Mouse (Mus musculus) c-Kit-positive CD71-positive TER-119-positive erythroid progenitor cells, embryonic 14.5 days (primary cell): ENCODE results near the gene Gpr107.
A peak's percentile ranks its signal among the peaks of the same experiment; 100 is the strongest.

Experiments
- DNase-seq: peaks from one replicate; pipeline ENCODE4 v3.0.0-alpha.2; 2013; ENCODE audit warnings: low spot score

The Gpr107 gene

DNA sequence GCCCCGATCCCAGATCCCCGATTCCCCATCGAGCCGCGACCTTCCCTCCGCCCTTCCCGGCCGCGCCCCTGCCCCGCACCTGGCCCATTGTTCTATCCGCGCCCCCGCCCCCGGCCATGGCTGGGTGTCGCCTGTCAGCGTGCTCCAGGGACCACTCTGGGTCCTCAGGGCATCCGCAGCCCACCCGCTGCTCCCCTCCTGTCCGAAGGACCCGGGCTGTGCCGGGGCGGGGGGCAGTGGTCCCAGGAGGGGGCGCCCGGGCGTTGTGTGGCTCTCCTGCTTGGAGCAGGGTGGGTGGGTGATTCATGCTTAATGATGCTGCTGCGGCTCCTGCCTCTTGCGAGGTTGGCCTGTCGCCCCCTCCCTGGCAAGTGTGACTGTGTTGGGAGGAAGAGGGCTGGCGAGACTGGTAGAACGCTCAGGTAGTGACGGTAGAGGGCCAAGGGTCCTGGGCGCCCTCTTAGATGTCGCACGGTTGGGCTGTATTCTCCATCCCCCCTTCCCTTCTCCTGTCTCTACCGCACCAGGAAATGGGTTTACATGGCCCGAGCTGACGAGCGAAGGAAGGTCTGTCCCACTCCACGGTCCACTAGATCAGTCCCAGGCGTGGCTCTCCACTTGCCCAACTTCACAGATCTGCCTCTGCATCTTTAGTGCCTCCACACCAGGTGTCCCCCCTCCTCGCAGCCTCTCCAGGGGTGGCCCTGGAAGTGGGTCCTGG lies 94.3 kb downstream of the Gpr107 start:
- DNase-seq = no peak

DNA sequence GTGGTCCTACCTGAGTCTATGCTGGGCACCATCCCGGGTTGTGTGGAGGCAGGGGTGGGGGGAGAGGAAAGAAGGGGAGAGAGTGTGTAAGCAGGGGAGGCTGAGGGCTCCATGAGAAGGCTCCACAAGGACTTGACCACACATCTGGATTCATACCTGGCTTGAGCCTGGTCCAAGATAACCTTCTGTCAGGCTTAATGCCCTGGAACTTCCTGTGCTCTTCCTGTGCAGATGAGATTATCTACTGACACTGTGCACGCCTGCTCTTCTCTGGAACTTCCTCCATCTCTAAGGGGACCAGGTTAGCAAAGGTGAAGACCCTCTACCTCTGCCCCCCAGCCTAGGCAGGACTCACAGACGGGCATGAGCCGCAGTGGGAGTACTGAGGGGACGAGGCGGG lies 96.7 kb downstream of the Gpr107 start:
- DNase-seq = no peak

DNA sequence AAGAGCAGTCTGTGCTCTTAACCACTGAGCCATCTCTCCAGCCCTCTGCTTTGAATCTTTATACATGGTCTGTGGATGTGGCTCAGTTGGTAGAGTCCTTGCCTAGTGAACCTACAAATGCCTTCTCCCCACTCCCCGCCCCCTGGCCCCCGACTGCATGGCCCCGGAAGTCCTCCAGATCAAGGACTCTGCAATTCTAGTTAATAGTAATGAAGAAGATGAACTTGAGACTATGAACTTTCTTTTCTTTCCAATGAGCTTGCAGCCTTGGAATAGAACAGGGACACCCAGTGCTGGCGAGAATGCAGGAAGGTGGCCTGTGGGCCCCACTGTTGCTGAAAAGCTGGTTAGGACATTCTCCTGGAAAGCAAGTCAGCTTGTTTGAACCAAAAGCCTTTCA lies 100.1 kb downstream of the Gpr107 start:
- DNase-seq = no peak

DNA sequence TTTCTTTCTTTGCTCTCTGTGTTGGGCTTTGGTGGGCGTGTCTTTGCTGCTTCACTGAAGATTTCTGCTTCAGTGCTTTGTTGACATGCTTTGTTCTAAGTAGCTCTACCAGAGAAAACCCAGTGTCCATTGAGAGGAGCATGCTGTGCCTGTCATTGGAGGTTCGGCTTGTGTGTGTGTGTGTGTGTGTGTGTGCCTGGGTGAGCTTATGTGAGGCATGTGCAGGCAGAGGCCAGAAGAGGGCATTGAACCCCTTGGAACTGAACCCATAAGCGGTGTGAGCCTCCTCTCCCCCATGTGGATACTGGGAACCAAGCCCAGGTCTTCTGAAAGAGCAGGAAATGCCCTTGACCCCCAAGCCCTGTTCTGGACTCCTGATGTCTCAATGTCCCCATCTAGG lies 101.3 kb downstream of the Gpr107 start:
- no peak for DNase-seq

DNA sequence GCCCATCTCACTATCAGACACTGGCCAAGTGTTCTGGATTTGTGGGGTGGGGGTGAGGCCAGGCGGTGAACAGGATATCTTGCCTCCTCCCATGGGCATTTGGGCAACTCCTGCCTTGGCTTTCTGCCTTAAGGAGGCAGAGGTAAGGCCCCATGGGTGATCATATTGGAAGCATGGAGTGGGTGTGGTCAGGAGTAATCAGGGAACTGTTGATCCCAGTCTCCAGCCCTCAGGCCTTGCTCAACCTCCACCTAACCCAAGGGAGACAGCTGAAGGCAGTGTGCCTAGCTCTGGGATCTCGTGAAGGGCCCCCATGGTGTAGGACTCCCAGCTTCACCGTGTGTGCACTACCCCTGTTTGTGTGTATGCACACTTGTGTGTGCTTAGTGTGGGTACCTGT lies 102.7 kb downstream of the Gpr107 start:
- DNase-seq = no peak

DNA sequence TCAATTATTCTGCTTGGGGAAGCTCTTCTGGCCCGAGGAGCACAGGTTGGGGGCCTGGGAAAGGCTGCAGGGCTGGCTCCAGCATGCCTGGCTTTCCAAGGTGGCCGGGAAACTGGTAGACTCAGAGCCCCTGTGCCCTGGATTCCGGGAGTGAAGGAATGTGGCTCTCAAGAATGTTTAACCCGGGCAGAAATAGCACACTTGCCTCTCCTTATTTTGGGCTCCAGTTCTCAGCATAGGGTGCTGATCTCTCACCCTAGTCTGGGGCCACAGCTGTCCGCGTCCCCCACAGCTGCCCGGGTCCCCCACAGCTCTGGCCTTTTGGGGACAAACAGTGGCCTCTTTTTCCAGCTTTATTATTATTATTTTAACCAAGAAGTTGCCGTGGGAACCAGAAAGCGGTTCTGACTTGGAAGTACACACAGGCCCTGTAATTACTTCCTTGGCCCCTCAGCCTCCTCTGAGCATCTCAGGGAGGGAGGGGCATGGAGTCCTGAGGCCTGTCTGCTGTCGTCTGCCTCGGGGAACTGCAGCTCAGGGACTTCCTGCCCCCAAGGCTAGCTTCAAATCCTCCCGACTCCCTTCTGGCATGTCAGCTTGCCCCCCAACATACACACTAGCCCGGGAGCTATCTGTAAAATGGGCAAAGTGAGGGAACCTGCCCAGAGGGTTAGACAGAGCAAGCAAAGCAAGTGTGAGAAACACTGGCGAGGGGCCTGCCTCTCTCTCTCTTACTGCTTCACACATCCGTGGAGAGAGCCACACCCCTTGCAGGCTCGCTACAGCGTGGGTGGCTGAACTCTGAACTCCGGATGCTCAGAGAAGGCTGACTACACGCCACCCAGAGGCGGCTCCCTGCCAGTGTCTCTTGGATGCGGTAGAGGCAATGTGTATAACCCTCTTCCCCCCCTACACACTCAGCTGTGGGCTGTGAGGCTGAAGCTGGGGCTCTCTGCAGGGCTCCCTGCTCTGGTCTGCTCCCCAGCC lies 104.1 kb downstream of the Gpr107 start:
- DNase-seq = peak; percentile 24

DNA sequence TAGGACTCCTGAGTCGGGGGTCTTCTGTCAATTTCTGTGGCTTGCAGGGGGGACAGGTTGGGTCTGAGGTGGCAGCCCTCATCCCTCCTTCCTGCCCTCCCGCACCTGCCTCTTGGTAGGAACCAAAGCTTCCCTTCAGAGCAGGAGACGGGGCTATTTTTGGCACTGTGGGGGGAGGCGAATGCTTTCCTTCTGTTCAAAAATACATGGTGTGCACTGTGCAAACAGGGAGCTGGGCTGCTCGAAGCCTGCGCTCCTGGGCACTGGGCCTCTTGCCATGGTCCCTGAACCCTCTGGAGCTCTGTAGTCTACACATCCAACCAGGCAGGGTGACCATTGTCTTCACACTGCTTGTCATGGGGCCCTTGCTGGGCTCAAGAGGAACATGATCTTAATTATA lies 105.0 kb downstream of the Gpr107 start:
- no peak for DNase-seq

DNA sequence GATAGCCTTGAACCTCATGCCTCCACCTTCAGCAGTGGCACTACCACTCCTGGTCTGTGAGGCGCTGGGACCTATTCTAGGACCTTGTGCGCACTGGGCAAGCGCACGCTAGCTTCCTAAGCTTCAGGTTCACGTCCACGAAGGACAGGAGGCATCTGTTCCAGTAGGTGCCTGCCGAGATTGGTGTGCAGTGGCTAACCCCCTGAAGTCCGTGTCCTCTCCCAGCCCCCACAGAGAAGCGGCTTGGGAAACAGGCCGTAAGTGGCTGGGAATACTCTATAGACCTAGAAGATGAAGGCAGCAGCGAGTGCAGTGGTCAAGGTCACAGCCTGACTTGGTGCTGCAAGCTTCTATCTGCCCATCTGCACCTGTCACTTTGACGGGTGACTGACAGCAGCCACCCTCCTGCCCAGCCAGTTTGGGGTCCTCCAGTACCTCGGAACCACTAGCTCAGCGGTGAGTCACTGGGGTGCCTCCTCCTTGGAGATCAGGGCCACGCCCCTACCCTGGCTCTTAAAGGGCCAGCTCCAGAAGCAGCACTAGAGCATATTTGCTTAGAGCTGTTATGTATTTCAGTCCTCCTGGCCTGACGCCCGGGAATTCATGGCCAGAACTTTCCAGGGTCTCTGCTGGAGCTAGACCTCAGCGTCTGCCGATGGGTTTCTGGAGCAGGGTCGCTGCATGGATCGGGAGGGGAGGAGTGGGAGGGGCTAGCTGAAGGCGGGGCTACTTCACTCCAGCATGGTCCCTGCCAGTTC lies 106.7 kb downstream of the Gpr107 start:
- peak; percentile 58 for DNase-seq

DNA sequence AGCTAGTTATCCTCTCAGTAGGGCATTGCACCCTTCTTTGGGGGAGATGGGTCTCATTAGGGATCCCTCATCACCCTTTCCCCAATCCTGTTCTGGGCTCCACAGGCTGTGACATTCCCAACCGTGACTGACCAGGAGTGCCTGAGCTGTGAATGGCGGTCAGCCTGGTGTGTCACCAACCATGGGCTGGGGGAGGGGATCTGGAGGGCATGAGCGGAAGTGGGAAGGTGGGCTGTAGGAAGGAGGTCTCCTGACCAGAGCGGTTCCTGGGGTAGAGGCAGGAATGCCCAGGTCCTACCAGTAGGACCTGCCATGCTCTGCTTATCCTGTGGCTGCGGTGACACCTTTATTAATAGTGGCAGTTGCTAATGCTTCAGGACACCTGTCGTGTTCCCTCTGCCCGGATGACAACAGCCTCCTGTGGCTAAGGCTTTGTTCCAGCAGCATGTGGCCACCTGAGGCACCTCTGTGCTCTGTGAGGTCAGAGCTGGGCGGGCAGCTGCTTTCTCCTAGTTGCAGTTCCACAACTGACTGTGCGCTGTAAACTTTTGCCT lies 107.3 kb downstream of the Gpr107 start:
- DNase-seq = no peak

DNA sequence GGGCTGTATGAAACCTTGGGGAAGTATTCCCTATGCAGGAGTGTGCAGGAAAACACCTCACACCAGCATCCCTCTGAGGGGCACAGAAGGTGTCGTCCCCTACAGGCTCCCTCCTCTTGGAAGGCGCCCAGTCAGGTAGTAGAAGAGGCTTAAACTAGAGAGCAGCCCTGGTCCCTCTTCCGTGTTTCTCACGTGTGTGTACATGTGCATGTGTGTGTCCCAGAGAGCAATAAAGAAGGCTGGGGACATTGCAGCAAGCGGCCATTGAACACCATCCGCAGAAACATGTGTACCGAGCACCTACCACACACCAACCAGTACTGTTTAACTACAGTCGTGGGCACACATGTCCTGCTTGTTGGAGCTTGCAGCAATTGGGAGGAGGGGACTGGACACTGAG lies 108.4 kb downstream of the Gpr107 start:
- DNase-seq = no peak

DNA sequence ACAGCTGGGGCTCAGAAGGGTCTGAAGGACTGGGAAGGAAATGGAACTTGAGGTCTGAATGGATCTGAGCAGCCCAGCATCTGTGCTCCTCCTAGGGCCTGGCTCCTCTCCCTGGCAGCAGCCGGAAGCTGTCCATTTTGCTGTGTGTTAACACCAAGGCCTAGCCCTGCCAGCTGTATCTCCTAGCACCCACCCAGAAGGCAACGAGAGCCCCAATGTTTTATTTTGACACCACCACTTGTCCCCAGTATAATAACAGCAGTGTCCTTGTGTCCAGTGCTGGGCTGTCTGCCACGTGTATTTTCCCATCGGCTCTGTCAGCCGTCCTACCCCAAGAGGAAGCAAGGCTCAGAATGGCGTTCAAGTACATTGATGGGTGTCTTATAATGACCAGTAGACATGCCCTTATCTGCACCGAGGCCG lies 110.9 kb downstream of the Gpr107 start:
- DNase-seq = no peak

DNA sequence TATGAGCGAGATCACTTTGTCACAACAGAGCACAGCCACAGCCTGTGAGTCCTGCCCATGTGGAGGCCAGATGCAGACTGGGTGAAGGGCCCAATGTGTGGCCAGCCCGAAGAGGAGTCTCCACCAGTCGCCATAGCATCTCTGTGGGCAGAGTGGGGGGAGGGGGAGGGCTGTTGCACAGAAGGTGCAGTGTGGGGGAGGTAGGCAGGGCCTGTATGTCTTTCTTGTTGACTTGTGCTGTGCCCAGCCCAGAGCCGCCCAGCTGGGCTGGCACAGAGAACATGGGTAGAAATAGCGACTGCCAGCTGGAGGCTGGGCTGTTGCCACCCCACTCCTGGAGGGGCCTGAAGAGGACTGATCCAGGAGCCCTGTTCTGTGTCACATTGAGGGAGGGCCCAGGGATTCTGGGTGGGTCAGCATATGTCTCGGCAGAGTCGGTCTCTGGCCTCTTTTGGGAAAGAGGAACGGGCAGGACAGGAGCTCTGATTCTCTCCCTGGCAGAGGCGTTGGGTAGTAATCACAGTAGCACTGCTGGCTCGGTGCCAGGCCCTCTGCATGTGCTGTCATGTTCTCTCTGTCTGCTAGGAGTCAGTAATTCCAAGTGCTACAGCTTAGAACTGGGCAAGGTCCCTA lies 111.7 kb downstream of the Gpr107 start:
- DNase-seq = no peak

DNA sequence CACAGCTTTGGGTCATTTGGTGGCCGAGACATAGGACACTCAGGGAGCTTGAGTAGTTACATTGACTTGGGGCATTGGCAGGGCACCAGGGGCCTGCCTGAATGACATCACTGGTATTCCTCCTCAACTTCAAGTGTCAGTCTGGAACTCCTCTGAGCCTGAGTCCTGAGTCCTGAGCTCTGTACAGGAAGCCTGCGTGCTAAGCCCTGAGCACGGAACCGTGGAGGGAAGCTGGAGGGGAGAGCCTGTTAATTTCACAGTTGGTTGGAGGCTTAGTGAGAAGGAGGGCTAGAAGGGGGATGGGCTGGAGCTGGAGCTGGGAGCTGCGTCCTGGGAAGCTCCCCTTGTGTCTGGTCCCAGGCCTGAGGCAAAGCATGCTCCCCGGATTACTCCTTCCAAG lies 115.3 kb downstream of the Gpr107 start:
- no peak for DNase-seq
